Mouse (Mus musculus): Measurements from ENCODE around the gene Gm45062. TPM values are rescaled to one million over a fixed set of nuclear protein-coding genes. Genes with fewer than 3 reads are reported as not detected.

The Gm45062 gene
- polyA plus RNA-seq, 1 experiment from 2014 or later, result 1.4 TPM

GRCm38 (mm10) chr6:8628226-8628625 lies 369.0 kb downstream of the Gm45062 start:
- Histone ChIP-seq H3K9me3 (replicated peaks) (no peaks in the 10 kb centered on the region), H3K36me3 (no peaks in the 10 kb centered on the region)

GRCm38 (mm10) chr6:8628715-8629267 lies 369.5 kb downstream of the Gm45062 start:
- Histone ChIP-seq H3K4me1 (peaks cover 28% of the 10 kb centered on the region), H3K4me2 (no peak overlapping the region), H3K4me3 (no peak overlapping the region), H3K36me3 (no peaks in the 10 kb centered on the region), H3K27ac (no peak overlapping the region), H3K9me3 (replicated peaks) (no peaks in the 10 kb centered on the region), H3K9ac (no peak overlapping the region), H3K27me3 (replicated peaks) (0 out of 2 replicates have a peak, but pooled peaks cover 11% of the 10 kb centered on the region)
- 75% methylated on average over 7 of the region's 7 CpGs for WGBS (ENCODE audit: insufficient replicate concordance)
- no peak for ATAC-seq

More at GRCm38 (mm10) chr6:8628226-8628625, 369.0 kb downstream of the Gm45062 start:
- ATAC-seq, result no peak
- H3K4me1 ChIP-seq, result peaks cover 28% of the 10 kb centered on the region
- no peak overlapping the region for H3K9ac ChIP-seq
- no peak overlapping the region for H3K27ac ChIP-seq
- WGBS (ENCODE audit: insufficient replicate concordance), result 74% methylated on average over 8 of the region's 8 CpGs
- 0 out of 2 replicates have a peak, but pooled peaks cover 11% of the 10 kb centered on the region for H3K27me3 ChIP-seq (replicated peaks)
- no peak overlapping the region for H3K4me2 ChIP-seq
- H3K4me3 ChIP-seq, result no peak overlapping the region

- Histone ChIP-seq H3K9me3 (replicated peaks) (no peaks in the 10 kb centered on the region), H3K4me1 (peaks cover 28% of the 10 kb centered on the region), H3K27ac (no peak overlapping the region), H3K4me2 (no peak overlapping the region), H3K9ac (no peak overlapping the region), H3K36me3 (no peaks in the 10 kb centered on the region), H3K4me3 (no peak overlapping the region), H3K27me3 (replicated peaks) (0 out of 2 replicates have a peak, but pooled peaks cover 11% of the 10 kb centered on the region)
- no peak for ATAC-seq
- WGBS (ENCODE audit: insufficient replicate concordance), result 36% methylated on average over 7 of the region's 7 CpGs
Measured at GRCm38 (mm10) chr6:8630531-8630930, 371.3 kb downstream of the Gm45062 start.

- H3K4me2 ChIP-seq, result no peak overlapping the region
- no peak overlapping the region for H3K4me3 ChIP-seq
- no peak overlapping the region for H3K27ac ChIP-seq
- H3K36me3 ChIP-seq, result no peaks in the 10 kb centered on the region
- H3K9ac ChIP-seq, result no peak overlapping the region
- no peak for ATAC-seq
- H3K9me3 ChIP-seq (replicated peaks), result no peaks in the 10 kb centered on the region
- 0 out of 2 replicates have a peak, but pooled peaks cover 11% of the 10 kb centered on the region for H3K27me3 ChIP-seq (replicated peaks)
- 72% methylated on average over 8 of the region's 8 CpGs for WGBS (ENCODE audit: insufficient replicate concordance)
- H3K4me1 ChIP-seq, result peaks cover 28% of the 10 kb centered on the region
Measured at GRCm38 (mm10) chr6:8631362-8631761, 372.1 kb downstream of the Gm45062 start.

GRCm38 (mm10) chr6:8631986-8632632 lies 372.9 kb downstream of the Gm45062 start:
- Histone ChIP-seq H3K36me3 (no peaks in the 10 kb centered on the region), H3K4me3 (no peak overlapping the region), H3K4me2 (no peak overlapping the region), H3K9me3 (replicated peaks) (no peaks in the 10 kb centered on the region), H3K9ac (no peak overlapping the region), H3K27ac (no peak overlapping the region), H3K4me1 (peaks cover 28% of the 10 kb centered on the region), H3K27me3 (replicated peaks) (0 out of 2 replicates have a peak, but pooled peaks cover 11% of the 10 kb centered on the region)
- peak; percentile 59 for ATAC-seq
- 20% methylated on average over 5 of the region's 5 CpGs for WGBS (ENCODE audit: insufficient replicate concordance)

- no peak overlapping the region for H3K9ac ChIP-seq
- 59% methylated on average over 4 of the region's 4 CpGs for WGBS (ENCODE audit: insufficient replicate concordance)
- H3K9me3 ChIP-seq (replicated peaks), result no peaks in the 10 kb centered on the region
- no peaks in the 10 kb centered on the region for H3K36me3 ChIP-seq
- ATAC-seq, result no peak
- H3K4me2 ChIP-seq, result no peak overlapping the region
- no peak overlapping the region for H3K4me3 ChIP-seq
- 0 out of 2 replicates have a peak, but pooled peaks cover 11% of the 10 kb centered on the region for H3K27me3 ChIP-seq (replicated peaks)
- no peak overlapping the region for H3K27ac ChIP-seq
- peaks cover 28% of the 10 kb centered on the region for H3K4me1 ChIP-seq
Measured at GRCm38 (mm10) chr6:8632701-8633100, 373.5 kb downstream of the Gm45062 start.

- 69% methylated on average over 4 of the region's 4 CpGs for WGBS (ENCODE audit: insufficient replicate concordance)
Measured at GRCm38 (mm10) chr6:8638122-8638521, 378.9 kb downstream of the Gm45062 start.

GRCm38 (mm10) chr6:8638899-8639298 lies 379.6 kb downstream of the Gm45062 start:
- Histone ChIP-seq H3K9ac (no peak overlapping the region), H3K4me1 (no peaks in the 10 kb centered on the region; the same call in 1 of the 2 replicates), H3K9me3 (replicated peaks) (no peaks in the 10 kb centered on the region), H3K36me3 (no peaks in the 10 kb centered on the region), H3K4me3 (no peak overlapping the region), H3K27ac (no peak overlapping the region), H3K4me2 (no peak overlapping the region), H3K27me3 (replicated peaks) (no peaks in the 10 kb centered on the region)
- 67% methylated on average over 4 of the region's 4 CpGs for WGBS (ENCODE audit: insufficient replicate concordance)
- ATAC-seq, result no peak

More at GRCm38 (mm10) chr6:8638122-8638521, 378.9 kb downstream of the Gm45062 start:
- Histone ChIP-seq H3K36me3 (no peaks in the 10 kb centered on the region), H3K9ac (no peak overlapping the region), H3K27ac (no peak overlapping the region), H3K4me3 (no peak overlapping the region), H3K4me2 (no peak overlapping the region), H3K9me3 (replicated peaks) (no peaks in the 10 kb centered on the region), H3K4me1 (no peaks in the 10 kb centered on the region; the same call in 1 of the 2 replicates), H3K27me3 (replicated peaks) (no peaks in the 10 kb centered on the region)
- ATAC-seq, result no peak

GRCm38 (mm10) chr6:8639526-8639925 lies 380.3 kb downstream of the Gm45062 start:
- H3K27ac ChIP-seq, result no peak overlapping the region
- H3K4me2 ChIP-seq, result no peak overlapping the region
- H3K36me3 ChIP-seq, result no peaks in the 10 kb centered on the region
- no peak for ATAC-seq
- no peaks in the 10 kb centered on the region for H3K9me3 ChIP-seq (replicated peaks)
- H3K27me3 ChIP-seq (replicated peaks), result no peaks in the 10 kb centered on the region
- H3K4me1 ChIP-seq, result no peaks in the 10 kb centered on the region; the same call in 1 of the 2 replicates
- H3K9ac ChIP-seq, result no peak overlapping the region
- 51% methylated on average over 2 of the region's 2 CpGs for WGBS (ENCODE audit: insufficient replicate concordance)
- H3K4me3 ChIP-seq, result no peak overlapping the region

- Histone ChIP-seq H3K9me3 (replicated peaks) (no peaks in the 10 kb centered on the region), H3K27me3 (replicated peaks) (no peaks in the 10 kb centered on the region), H3K4me2 (no peak overlapping the region), H3K27ac (no peak overlapping the region), H3K36me3 (no peaks in the 10 kb centered on the region), H3K4me3 (no peak overlapping the region), H3K4me1 (peaks cover 3% of the 10 kb centered on the region; the same call in 1 of the 2 replicates), H3K9ac (no peak overlapping the region)
- WGBS (ENCODE audit: insufficient replicate concordance), result 47% methylated on average over 5 of the region's 5 CpGs
- no peak for ATAC-seq
Measured at GRCm38 (mm10) chr6:8640863-8641262, 381.6 kb downstream of the Gm45062 start.

- Histone ChIP-seq H3K4me2 (no peak overlapping the region), H3K9me3 (replicated peaks) (no peaks in the 10 kb centered on the region), H3K4me1 (peaks cover 28% of the 10 kb centered on the region), H3K27ac (no peak overlapping the region), H3K36me3 (no peaks in the 10 kb centered on the region), H3K4me3 (no peak overlapping the region), H3K9ac (no peak overlapping the region), H3K27me3 (replicated peaks) (no peaks in the 10 kb centered on the region)
- 69% methylated on average over 10 of the region's 10 CpGs for WGBS (ENCODE audit: insufficient replicate concordance)
- ATAC-seq, result no peak
Measured at GRCm38 (mm10) chr6:8644703-8645102, 385.5 kb downstream of the Gm45062 start.

- no peak for ATAC-seq
- H3K4me1 ChIP-seq, result peaks cover 28% of the 10 kb centered on the region
- H3K27me3 ChIP-seq (replicated peaks), result no peaks in the 10 kb centered on the region
- H3K27ac ChIP-seq, result no peak overlapping the region
- H3K9ac ChIP-seq, result no peak overlapping the region
- no peaks in the 10 kb centered on the region for H3K9me3 ChIP-seq (replicated peaks)
- H3K36me3 ChIP-seq, result no peaks in the 10 kb centered on the region
- H3K4me2 ChIP-seq, result no peak overlapping the region
- no peak overlapping the region for H3K4me3 ChIP-seq
- 60% methylated on average over 2 of the region's 2 CpGs for WGBS (ENCODE audit: insufficient replicate concordance)
Measured at GRCm38 (mm10) chr6:8645708-8646107, 386.5 kb downstream of the Gm45062 start.

Data from liver, embryonic 12.5 days (tissue).